Mouse (Mus musculus) liver, embryonic 12.5 days (tissue): ENCODE measurements around the gene Ppat. TPM values are rescaled to one million over a fixed set of nuclear protein-coding genes. Genes with fewer than 3 reads are reported as not detected.
"Not testable (repeated sequence)": the region's sequence is repeated elsewhere in the genome, so short reads cannot be mapped to it uniquely, and the experiment has no call there.

Source experiments
- ATAC-seq: fragments of 200-750 bp; cut with Nextera tagmentation; 2 replicates; pipeline ENCODE4 v1.8.0; 2017; ENCODE audit warnings: moderate number of reproducible peaks, mild to moderate bottlenecking, moderate library complexity
- H3K27ac ChIP-seq: fragments of 300-500 bp; sonication (generic); 2 replicates; pipeline ENCODE4 v1.5.1; 2016; ENCODE audit warnings: mild to moderate bottlenecking
- H3K27me3 ChIP-seq: fragments of 300-500 bp; sonication (generic); replicated peaks from 2 replicates; pipeline ENCODE4 v1.6.1; 2016; ENCODE audit warnings: mild to moderate bottlenecking, moderate library complexity
- H3K36me3 ChIP-seq: fragments of 300-500 bp; sonication (generic); 2 replicates; pipeline ENCODE4 v1.6.1; 2016; ENCODE audit warnings: mild to moderate bottlenecking, moderate library complexity
- H3K4me1 ChIP-seq: fragments of 300-500 bp; sonication (generic); 2 replicates; pipeline ENCODE4 v1.6.1; 2016
- H3K4me2 ChIP-seq: fragments of 300-500 bp; sonication (generic); 2 replicates; pipeline ENCODE4 v1.6.1; 2016; ENCODE audit warnings: mild to moderate bottlenecking, moderate library complexity
- H3K4me3 ChIP-seq: fragments of 300-500 bp; sonication (generic); 2 replicates; pipeline ENCODE4 v1.5.1; 2016; ENCODE audit warnings: mild to moderate bottlenecking, moderate library complexity
- H3K9ac ChIP-seq: fragments of 300-500 bp; sonication (generic); 2 replicates; pipeline ENCODE4 v1.6.1; 2016; ENCODE audit warnings: mild to moderate bottlenecking, moderate library complexity
- H3K9me3 ChIP-seq: fragments of 300-500 bp; sonication (generic); replicated peaks from 2 replicates; pipeline ENCODE4 v1.6.1; 2016; ENCODE audit warnings: mild to moderate bottlenecking, moderate library complexity
- WGBS: fragments of 180-500 bp; shearing (Covaris S2); methylation state at CpG from one replicate; pipeline ENCODE4 v1.1.7; 2016; ENCODE audit not compliant: insufficient replicate concordance; 5-methylcytosine and 5-hydroxymethylcytosine counted together
- polyA plus RNA-seq: library from polyadenylated mRNA; unstranded; fragments of >200 nt; fragmentation: Nextera tagmentation; extraction: Ambion mirVana; gene quantifications from 2 replicates; pipeline ENCODE4 v1.2.1, GENCODE M21; 2016

Gene Ppat
- 49.0 and 49.2 TPM in 2 replicates for polyA plus RNA-seq

GRCm38 (mm10) chr5:76951106-76952027 is at the start of gene Ppat, which contains the start of gene Paics:
TSS of gene Ppat (minus strand) at chr5:76951578.
TSS of gene Paics (plus strand) at chr5:76951307.
- under 1% methylated on average over 81 of the region's 81 CpGs for WGBS
- Histone ChIP-seq H3K27me3 (no peaks in the 10 kb centered on the region), H3K4me2 (peak within 1 kb of the TSS; percentile 97), H3K9ac (peak within 1 kb of the TSS; percentile 79), H3K4me1 (peaks cover 76% of the 10 kb centered on the region), H3K4me3 (peak within 1 kb of the TSS; percentile 70), H3K9me3 (no peaks in the 10 kb centered on the region), H3K36me3 (peaks cover 58% of the 10 kb centered on the region), H3K27ac (peak within 1 kb of the TSS; percentile 80)
- ATAC-seq = peak; percentile 91

DNA sequence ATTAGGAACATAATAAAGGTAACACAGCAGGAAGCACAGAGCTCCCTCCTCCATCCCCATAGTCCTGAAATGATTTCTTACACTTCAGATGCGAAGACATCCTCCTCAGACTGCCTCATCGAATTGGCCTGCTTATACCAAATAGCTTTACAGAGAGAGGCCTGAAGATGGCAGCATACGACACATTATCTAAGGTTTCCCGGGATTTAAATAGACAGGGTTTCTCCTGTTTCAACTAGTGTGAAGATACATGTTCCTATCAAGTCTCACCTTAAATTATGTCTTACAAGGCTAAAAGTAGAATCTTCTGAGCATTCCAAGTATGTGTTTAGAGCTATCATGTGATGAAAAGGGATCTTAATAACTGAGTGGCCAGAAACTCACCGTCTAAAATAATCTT is 47.0 kb upstream of the Ppat start:
- peaks cover 8% of the 10 kb centered on the region; the same call in 1 of the 2 replicates for H3K4me1 ChIP-seq
- no peak overlapping the region for H3K27ac ChIP-seq
- no peaks in the 10 kb centered on the region for H3K27me3 ChIP-seq
- H3K9ac ChIP-seq = no peak overlapping the region
- no peak for ATAC-seq
- no peak overlapping the region for H3K4me3 ChIP-seq
- peaks cover 79% of the 10 kb centered on the region for H3K36me3 ChIP-seq
- WGBS = 72% methylated on average over 5 of the region's 5 CpGs
- H3K4me2 ChIP-seq = no peak overlapping the region
- no peaks in the 10 kb centered on the region for H3K9me3 ChIP-seq

- H3K27ac ChIP-seq = peak overlapping the region; percentile 85
- WGBS = 62% methylated on average over 5 of the region's 5 CpGs
- peaks cover 92% of the 10 kb centered on the region for H3K36me3 ChIP-seq
- H3K4me3 ChIP-seq = no peak overlapping the region
- H3K4me1 ChIP-seq = peaks cover 44% of the 10 kb centered on the region
- peak overlapping the region; percentile 47 for H3K4me2 ChIP-seq
- no peaks in the 10 kb centered on the region for H3K27me3 ChIP-seq
- H3K9ac ChIP-seq = no peak overlapping the region
- no peaks in the 10 kb centered on the region for H3K9me3 ChIP-seq
- peak; percentile 94 for ATAC-seq
Measured at GRCm38 (mm10) chr5:76993174-76993814, 41.9 kb upstream of the Ppat start.

DNA sequence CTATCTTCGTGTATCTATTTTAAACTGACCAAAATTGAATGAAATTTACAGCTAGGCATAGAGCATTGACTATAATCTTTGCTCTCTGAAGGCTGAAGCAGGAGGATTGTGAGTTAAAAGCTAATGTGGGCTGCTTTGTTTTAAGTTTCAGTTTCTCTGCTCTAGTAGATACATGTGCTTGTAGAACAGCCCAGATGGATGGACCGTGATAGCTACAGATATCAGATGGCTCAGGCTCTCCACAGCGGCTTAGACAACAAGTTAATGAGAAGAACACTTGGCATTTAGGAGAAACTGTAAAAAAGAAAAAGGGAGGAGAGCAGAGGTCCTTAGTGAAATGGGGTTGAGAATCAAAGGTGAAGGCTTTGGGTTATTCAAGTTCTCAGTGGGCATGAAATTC is 39.4 kb upstream of the Ppat start:
- peaks cover 89% of the 10 kb centered on the region for H3K36me3 ChIP-seq
- peak overlapping the region; percentile 39 for H3K9ac ChIP-seq
- H3K4me1 ChIP-seq = peaks cover 44% of the 10 kb centered on the region
- H3K4me2 ChIP-seq = peak overlapping the region; percentile 19
- peak; percentile 65 for ATAC-seq
- no peaks in the 10 kb centered on the region for H3K9me3 ChIP-seq
- 45% methylated on average over 3 of the region's 3 CpGs for WGBS
- peak overlapping the region; percentile 79 for H3K27ac ChIP-seq
- no peaks in the 10 kb centered on the region for H3K27me3 ChIP-seq
- H3K4me3 ChIP-seq = no peak overlapping the region

DNA sequence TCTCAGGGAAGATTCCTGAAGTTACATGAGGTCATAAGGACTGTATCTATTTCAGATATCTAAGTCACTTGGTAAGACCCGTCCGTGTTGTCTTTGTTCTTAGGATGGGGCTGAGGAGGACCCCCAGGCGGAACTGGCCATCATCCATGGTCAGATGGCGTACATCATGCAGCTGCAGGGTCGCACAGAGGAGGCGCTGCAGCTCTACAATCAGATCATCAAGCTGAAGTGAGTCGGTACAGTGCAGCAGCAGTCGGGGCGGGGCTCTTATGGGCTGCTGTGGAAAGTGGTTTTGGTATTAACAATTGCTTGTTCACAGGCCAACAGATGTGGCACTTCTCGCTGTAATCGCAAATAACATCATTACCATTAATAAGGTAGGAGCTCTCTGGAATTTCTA is 32.6 kb upstream of the Ppat start:
- Histone ChIP-seq H3K4me2 (no peak overlapping the region), H3K4me3 (no peak overlapping the region), H3K9ac (no peak overlapping the region), H3K27ac (no peak overlapping the region), H3K36me3 (peaks cover 91% of the 10 kb centered on the region), H3K4me1 (no peaks in the 10 kb centered on the region), H3K9me3 (no peaks in the 10 kb centered on the region), H3K27me3 (no peaks in the 10 kb centered on the region)
- WGBS = 88% methylated on average over 11 of the region's 11 CpGs
- ATAC-seq = no peak

GRCm38 (mm10) chr5:76975736-76976135 is 24.4 kb upstream of the Ppat start:
- 79% methylated on average over 8 of the region's 8 CpGs for WGBS
- Histone ChIP-seq H3K4me3 (peak overlapping the region; percentile 98), H3K4me1 (peaks cover 23% of the 10 kb centered on the region), H3K27ac (peak overlapping the region; percentile 87; the same call in 1 of the 2 replicates), H3K4me2 (peak overlapping the region; percentile 83), H3K9ac (peak overlapping the region; percentile 95), H3K36me3 (peaks cover 52% of the 10 kb centered on the region), H3K27me3 (no peaks in the 10 kb centered on the region), H3K9me3 (no peaks in the 10 kb centered on the region)
- ATAC-seq = no peak

GRCm38 (mm10) chr5:76974554-76975285 is 23.3 kb upstream of the Ppat start, which contains the start of gene Srp72:
TSS of gene Srp72 (plus strand) at chr5:76974683.
- peaks cover 23% of the 10 kb centered on the region for H3K4me1 ChIP-seq
- ATAC-seq = peak; percentile 91
- no peaks in the 10 kb centered on the region for H3K9me3 ChIP-seq
- H3K9ac ChIP-seq = peak within 1 kb of the TSS; percentile 95
- peak within 1 kb of the TSS; percentile 87 for H3K27ac ChIP-seq
- under 1% methylated on average over 58 of the region's 60 CpGs for whole genome bisulfite sequencing
- H3K36me3 ChIP-seq = peaks cover 53% of the 10 kb centered on the region
- peak within 1 kb of the TSS; percentile 98 for H3K4me3 ChIP-seq
- H3K27me3 ChIP-seq = no peaks in the 10 kb centered on the region
- H3K4me2 ChIP-seq = peak within 1 kb of the TSS; percentile 83

DNA sequence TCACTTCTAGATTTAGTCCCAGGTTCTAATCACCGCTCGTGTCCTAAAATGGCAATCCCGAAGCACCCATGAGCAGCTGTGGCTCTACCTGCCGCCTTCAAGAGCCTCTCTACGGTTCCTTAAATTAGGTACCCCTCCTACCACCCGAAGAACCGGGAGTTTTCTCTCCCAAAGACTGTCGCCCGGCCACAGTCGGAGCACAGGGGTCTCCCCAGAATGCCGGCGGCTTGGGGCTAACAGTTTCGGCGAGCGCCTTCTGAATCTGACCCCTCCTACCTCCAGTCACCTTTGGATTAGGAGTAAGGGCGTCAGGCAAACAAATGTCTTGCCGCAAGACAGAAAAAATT is 22.8 kb upstream of the Ppat start:
- peaks cover 23% of the 10 kb centered on the region for H3K4me1 ChIP-seq
- peak; percentile 42 for ATAC-seq
- peaks cover 53% of the 10 kb centered on the region for H3K36me3 ChIP-seq
- no peaks in the 10 kb centered on the region for H3K9me3 ChIP-seq
- peak overlapping the region; percentile 98 for H3K4me3 ChIP-seq
- peak overlapping the region; percentile 95 for H3K9ac ChIP-seq
- peak overlapping the region; percentile 48 for H3K27ac ChIP-seq
- 2% methylated on average over 17 of the region's 17 CpGs for WGBS
- no peaks in the 10 kb centered on the region for H3K27me3 ChIP-seq
- peak overlapping the region; percentile 83 for H3K4me2 ChIP-seq

GRCm38 (mm10) chr5:76973488-76973887 is 22.1 kb upstream of the Ppat start:
- H3K27ac ChIP-seq = no peak overlapping the region; the same call in 1 of the 2 replicates
- H3K36me3 ChIP-seq = peaks cover 53% of the 10 kb centered on the region
- peak overlapping the region; percentile 95; the same call in 1 of the 2 replicates for H3K9ac ChIP-seq
- H3K9me3 ChIP-seq = no peaks in the 10 kb centered on the region
- peaks cover 23% of the 10 kb centered on the region for H3K4me1 ChIP-seq
- peak overlapping the region; percentile 83 for H3K4me2 ChIP-seq
- 44% methylated on average over 3 of the region's 3 CpGs for WGBS
- no peak for ATAC-seq
- H3K27me3 ChIP-seq = no peaks in the 10 kb centered on the region
- H3K4me3 ChIP-seq = peak overlapping the region; percentile 98

DNA sequence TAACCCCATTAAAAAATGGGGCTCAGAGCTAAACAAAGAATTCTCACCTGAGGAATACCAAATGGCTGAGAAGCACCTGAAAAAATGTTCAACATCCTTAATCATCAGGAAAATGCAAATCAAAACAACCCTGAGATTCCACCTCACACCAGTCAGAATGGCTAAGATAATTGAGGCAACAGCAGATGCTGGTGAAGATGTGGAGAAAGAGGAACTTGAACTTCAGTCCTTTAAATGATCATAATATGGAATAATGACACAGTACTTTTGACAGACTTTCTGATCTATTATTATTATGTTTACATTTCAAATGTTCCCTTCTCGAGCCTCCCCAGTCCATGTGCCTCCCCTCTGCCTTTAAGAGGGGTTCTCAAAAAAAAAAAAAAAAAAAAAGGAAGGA is 19.7 kb upstream of the Ppat start:
- H3K4me2 ChIP-seq, ATAC-seq, H3K9ac ChIP-seq, H3K27ac ChIP-seq, H3K4me3 ChIP-seq, H3K9me3 ChIP-seq, H3K27me3 ChIP-seq: not testable (repeated sequence)
- 55% methylated on average over 1 of the region's 1 CpGs for WGBS
- Histone ChIP-seq H3K36me3 (peaks cover 56% of the 10 kb centered on the region), H3K4me1 (peaks cover 19% of the 10 kb centered on the region)

DNA sequence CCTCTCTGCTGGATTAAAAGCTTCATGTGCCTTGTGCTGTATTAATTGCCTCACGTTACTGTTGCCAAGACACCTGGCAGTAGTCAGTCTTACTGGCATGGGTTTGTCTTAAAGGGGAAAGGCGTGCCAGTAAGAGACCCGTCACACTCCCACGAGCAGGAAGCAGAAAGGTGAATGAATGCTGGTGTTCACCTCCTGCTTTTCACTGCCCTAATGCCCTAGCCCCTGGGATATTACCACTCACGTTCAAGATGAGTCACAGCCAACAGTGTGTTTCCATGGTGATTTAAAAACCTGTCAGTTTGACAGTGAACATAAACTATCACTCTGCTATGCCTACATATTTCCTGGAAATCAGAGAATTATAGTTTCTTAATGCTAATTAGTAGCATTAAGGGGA is 17.9 kb upstream of the Ppat start:
- H3K4me1 ChIP-seq = peaks cover 10% of the 10 kb centered on the region
- H3K27ac ChIP-seq = no peak overlapping the region
- WGBS = 76% methylated on average over 5 of the region's 5 CpGs
- H3K36me3 ChIP-seq = peaks cover 72% of the 10 kb centered on the region
- H3K27me3 ChIP-seq = no peaks in the 10 kb centered on the region
- H3K9me3 ChIP-seq = no peaks in the 10 kb centered on the region
- no peak overlapping the region for H3K4me2 ChIP-seq
- ATAC-seq = no peak
- H3K9ac ChIP-seq = no peak overlapping the region
- no peak overlapping the region for H3K4me3 ChIP-seq
